Mouse (Mus musculus) C2C12 (cell line): ENCODE measurements around the gene Lypd6b. TPM values are rescaled to one million over a fixed set of nuclear protein-coding genes. Genes with fewer than 3 reads are reported as not detected.

Experiments used
- H3K27me3 ChIP-seq: one replicate; pipeline ENCODE4 v1.6.1; 2011; ENCODE audit not compliant: control insufficient read depth, insufficient read depth, insufficient read length
- H3K36me3 ChIP-seq: one replicate; pipeline ENCODE4 v1.6.1; 2011; ENCODE audit not compliant: control insufficient read depth, insufficient read depth
- H3K4me3 ChIP-seq: one replicate; pipeline ENCODE4 v1.5.1; 2011; ENCODE audit warnings: mild to moderate bottlenecking, control low read depth; ENCODE audit not compliant: poor library complexity, insufficient read depth, severe bottlenecking
- H3K79me2 ChIP-seq: one replicate; pipeline ENCODE4 v1.6.1; 2011; ENCODE audit not compliant: control insufficient read depth, insufficient read depth
- H3K79me3 ChIP-seq: one replicate; pipeline ENCODE4 v1.6.1; 2011; ENCODE audit warnings: low read depth, control low read depth
- H3ac ChIP-seq: one replicate; pipeline ENCODE3; 2011; ENCODE audit warnings: low read depth; ENCODE audit not compliant: control insufficient read depth, insufficient read length
- CEBPB ChIP-seq: IDR thresholded peaks from one replicate; pipeline ENCODE4 v1.6.1; 2011; ENCODE audit warnings: low read depth, mild to moderate bottlenecking, control low read depth, moderate library complexity
- CTCF ChIP-seq: IDR thresholded peaks from one replicate; pipeline ENCODE4 v1.5.1; 2011; ENCODE audit not compliant: control insufficient read depth, insufficient read depth, insufficient read length
- FOSL1 ChIP-seq: IDR thresholded peaks from one replicate; pipeline ENCODE4 v1.8.0; 2011; ENCODE audit warnings: mild to moderate bottlenecking, low read length; ENCODE audit not compliant: poor library complexity, insufficient read depth, severe bottlenecking
- MAX ChIP-seq: IDR thresholded peaks from one replicate; pipeline ENCODE4 v1.6.1; 2011; ENCODE audit warnings: mild to moderate bottlenecking, control low read depth
- MYOD1 ChIP-seq: IDR thresholded peaks from one replicate; pipeline ENCODE4 v1.6.1; 2011; ENCODE audit warnings: low read depth; ENCODE audit not compliant: control insufficient read depth, insufficient read length
- MYOG ChIP-seq: IDR thresholded peaks from one replicate; pipeline ENCODE4 v1.6.1; 2011; ENCODE audit not compliant: control insufficient read depth, insufficient read length; ENCODE audit errors: extremely low read depth
- USF1 ChIP-seq: IDR thresholded peaks from one replicate; pipeline ENCODE4 v1.6.1; 2011; ENCODE audit warnings: low read depth, mild to moderate bottlenecking, control low read depth, moderate library complexity
- polyA plus RNA-seq: library from polyadenylated mRNA; unstranded; fragments of >200 nt; fragmentation: generic; extraction: Trizol; gene quantifications from one replicate; pipeline ENCODE4 v1.2.1, GENCODE M21; 2012; ENCODE audit warnings: missing spikeins

Lypd6b gene
- polyA plus RNA-seq, 1 experiment = 0.02 TPM

GRCm38 (mm10) chr2:49917489-49917888 is 130.0 kb downstream of the Lypd6b start:
- no peaks in the 10 kb centered on the region for H3K27me3 ChIP-seq
- no peak overlapping the region for H3ac ChIP-seq
- no peaks in the 10 kb centered on the region for H3K79me2 ChIP-seq
- H3K4me3 ChIP-seq = no peak overlapping the region
- H3K36me3 ChIP-seq = no peaks in the 10 kb centered on the region
- TF ChIP-seq CEBPB (no peak), FOSL1 (no peak)
- H3K79me3 ChIP-seq = no peaks in the 10 kb centered on the region

GRCm38 (mm10) chr2:49918132-49918531 is 130.6 kb downstream of the Lypd6b start:
- no peaks in the 10 kb centered on the region for H3K79me2 ChIP-seq
- no peak for TF ChIP-seq MAX
- TF ChIP-seq MYOG = no peak
- TF ChIP-seq MYOD1 = no peak
- no peak for TF ChIP-seq CTCF
- TF ChIP-seq CEBPB = no peak

GRCm38 (mm10) chr2:49918692-49919091 is 131.2 kb downstream of the Lypd6b start:
- Histone ChIP-seq H3K79me2 (no peaks in the 10 kb centered on the region), H3K27me3 (no peaks in the 10 kb centered on the region), H3ac (no peak overlapping the region), H3K79me3 (no peaks in the 10 kb centered on the region), H3K4me3 (no peak overlapping the region), H3K36me3 (no peaks in the 10 kb centered on the region)
- TF ChIP-seq USF1 (no peak), CEBPB (no peak), FOSL1 (no peak), CTCF (no peak), MYOG (no peak), MAX (no peak), MYOD1 (no peak)

More at GRCm38 (mm10) chr2:49918132-49918531, 130.6 kb downstream of the Lypd6b start:
- H3ac ChIP-seq = no peak overlapping the region
- H3K27me3 ChIP-seq = no peaks in the 10 kb centered on the region
- no peak overlapping the region for H3K4me3 ChIP-seq
- no peaks in the 10 kb centered on the region for H3K36me3 ChIP-seq
- H3K79me3 ChIP-seq = no peaks in the 10 kb centered on the region

- Histone ChIP-seq H3K4me3 (no peak overlapping the region), H3K36me3 (no peaks in the 10 kb centered on the region), H3K79me2 (no peaks in the 10 kb centered on the region), H3K79me3 (no peaks in the 10 kb centered on the region), H3ac (no peak overlapping the region), H3K27me3 (no peaks in the 10 kb centered on the region)
- TF ChIP-seq FOSL1 = no peak
- no peak for TF ChIP-seq CEBPB
- TF ChIP-seq MYOG = no peak
- TF ChIP-seq MAX = no peak
- no peak for TF ChIP-seq CTCF
- no peak for TF ChIP-seq USF1
- no peak for TF ChIP-seq MYOD1
These were observed 134.5 kb downstream of the Lypd6b start for GRCm38 (mm10) chr2:49921948-49922347.

- H3K27me3 ChIP-seq = no peaks in the 10 kb centered on the region
- TF ChIP-seq MYOG (no peak), CTCF (no peak), MYOD1 (no peak), FOSL1 (no peak), MAX (no peak), CEBPB (no peak), USF1 (no peak)
- no peaks in the 10 kb centered on the region for H3K36me3 ChIP-seq
- H3K4me3 ChIP-seq = no peak overlapping the region
- H3K79me3 ChIP-seq = no peaks in the 10 kb centered on the region
- H3K79me2 ChIP-seq = no peaks in the 10 kb centered on the region
- no peak overlapping the region for H3ac ChIP-seq
These were observed 135.3 kb downstream of the Lypd6b start for GRCm38 (mm10) chr2:49922810-49923209.

GRCm38 (mm10) chr2:49926186-49926585 is 138.7 kb downstream of the Lypd6b start:
- Histone ChIP-seq H3K79me3 (no peaks in the 10 kb centered on the region), H3K79me2 (no peaks in the 10 kb centered on the region), H3K4me3 (no peak overlapping the region), H3K36me3 (no peaks in the 10 kb centered on the region), H3K27me3 (no peaks in the 10 kb centered on the region), H3ac (no peak overlapping the region)
- TF ChIP-seq FOSL1 (no peak), CTCF (no peak), MYOG (no peak), CEBPB (no peak), MAX (no peak), MYOD1 (no peak), USF1 (no peak)
